Mouse (Mus musculus): Measurements from ENCODE around the gene Dnase1l2. TPM values are rescaled to one million over a fixed set of nuclear protein-coding genes. Genes with fewer than 3 reads are reported as not detected.
A peak's percentile ranks its signal among the peaks of the same experiment; 100 is the strongest.
"Not testable (repeated sequence)": the region's sequence is repeated elsewhere in the genome, so short reads cannot be mapped to it uniquely, and the experiment has no call there.

The Dnase1l2 gene
- total RNA-seq, 2 experiments from 2014 or later, result 0.49 to 0.99 TPM

DNA sequence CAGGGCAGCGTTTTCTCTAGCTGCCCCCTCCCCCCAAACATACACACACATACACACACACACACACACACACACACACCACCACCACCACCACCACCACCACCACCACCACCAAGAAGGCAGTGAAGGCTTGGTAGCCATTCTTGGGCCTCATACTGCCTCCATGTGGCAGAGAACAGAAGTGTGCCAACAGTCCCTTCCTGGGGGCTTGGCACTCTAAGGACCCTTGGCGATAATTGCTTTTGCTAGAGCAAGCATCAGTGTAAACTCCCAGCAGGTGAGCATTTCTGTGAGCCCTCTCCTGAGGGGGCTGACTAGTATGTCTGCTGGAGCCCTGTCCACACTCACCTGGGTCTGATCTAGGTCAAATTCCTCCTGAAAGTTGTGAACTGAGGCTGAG lies 1.8 kb downstream of the Dnase1l2 start:
- intact Hi-C loops (cut with DNase I), result no loop called here

DNA sequence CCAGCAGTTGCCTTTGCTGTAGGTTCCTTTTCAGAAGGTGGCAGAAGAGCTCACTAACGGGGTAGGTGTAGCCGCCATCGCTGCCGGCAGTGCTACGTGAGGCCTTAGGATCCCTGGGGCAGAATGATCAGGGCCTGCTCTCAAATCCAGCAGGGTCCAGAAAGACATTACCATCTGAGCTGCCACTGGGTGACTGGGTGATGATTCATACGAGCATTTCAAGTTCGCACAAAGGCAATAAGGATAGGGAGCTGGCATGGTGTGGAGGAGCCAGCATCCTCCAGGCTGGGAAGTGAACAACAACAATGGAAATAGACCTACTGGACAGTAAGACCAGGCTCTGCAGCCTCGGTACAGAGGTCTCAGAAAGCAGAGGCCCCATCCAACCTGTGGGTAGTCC lies 2.5 kb downstream of the Dnase1l2 start:
- intact Hi-C loops (cut with DNase I), result no loop called here
- no peak for DNase-seq

More for the DNA sequence above, 1.8 kb downstream of the Dnase1l2 start:
- DNase-seq, result no peak

DNA sequence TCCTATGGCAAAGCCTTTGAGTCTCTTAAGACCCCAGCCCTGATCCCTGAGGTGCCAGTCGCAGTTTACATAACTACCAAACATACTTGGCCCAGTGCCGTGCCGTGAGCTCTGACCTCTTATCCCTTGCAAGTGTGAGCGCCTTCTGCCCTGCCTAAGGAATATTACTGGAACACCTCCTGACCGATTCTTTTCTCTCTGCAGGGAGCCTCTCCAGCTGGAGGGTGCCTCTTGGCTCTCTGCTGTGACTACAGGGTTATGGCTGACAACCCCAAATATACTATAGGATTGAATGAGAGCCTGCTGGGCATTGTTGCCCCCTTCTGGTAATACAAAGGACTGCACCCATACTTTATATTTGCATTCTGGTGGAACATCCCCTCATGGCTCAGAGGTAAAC lies 5.9 kb downstream of the Dnase1l2 start:
- intact Hi-C loops (cut with DNase I), result no loop called here
- DNase-seq, result no peak

DNA sequence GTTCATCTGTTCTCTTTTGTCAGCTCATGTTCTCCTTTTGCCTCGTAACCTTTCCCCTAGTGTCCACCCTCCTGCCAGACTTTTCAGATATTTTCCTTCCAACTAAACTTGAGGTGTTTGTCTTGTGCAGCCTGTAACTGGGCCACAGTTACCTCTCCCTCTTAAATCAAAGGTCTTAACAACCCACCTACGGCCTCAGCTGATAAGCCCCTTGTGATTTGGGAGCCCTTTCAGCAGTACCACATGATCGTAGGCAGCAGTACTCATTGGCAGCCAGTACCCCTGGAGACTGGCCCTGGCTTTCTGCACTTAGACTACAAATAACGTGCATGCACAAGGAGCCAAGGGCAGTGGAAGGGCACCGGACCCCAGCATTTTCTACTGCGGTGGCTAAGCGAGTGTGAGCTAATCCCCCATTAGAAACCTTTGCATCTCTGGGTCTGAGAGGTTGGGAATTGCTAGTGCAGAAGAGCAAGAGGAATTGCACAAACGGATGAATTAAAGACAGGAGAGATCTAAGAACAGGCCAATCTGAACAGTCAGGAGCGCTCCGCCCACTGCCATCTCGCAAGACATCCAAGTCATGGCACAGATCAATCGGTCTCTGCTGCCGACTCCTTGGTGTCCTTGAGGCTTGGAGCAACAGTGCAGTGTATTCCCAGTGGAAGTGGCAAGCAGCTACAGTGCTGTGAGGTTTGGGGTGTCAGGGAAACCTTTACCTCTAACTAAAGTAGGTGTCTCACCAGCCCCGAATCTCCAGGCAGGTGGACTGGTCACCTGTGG lies 13.5 kb downstream of the Dnase1l2 start:
- no peak for DNase-seq
- intact Hi-C loops (cut with DNase I), result no loop called here

DNA sequence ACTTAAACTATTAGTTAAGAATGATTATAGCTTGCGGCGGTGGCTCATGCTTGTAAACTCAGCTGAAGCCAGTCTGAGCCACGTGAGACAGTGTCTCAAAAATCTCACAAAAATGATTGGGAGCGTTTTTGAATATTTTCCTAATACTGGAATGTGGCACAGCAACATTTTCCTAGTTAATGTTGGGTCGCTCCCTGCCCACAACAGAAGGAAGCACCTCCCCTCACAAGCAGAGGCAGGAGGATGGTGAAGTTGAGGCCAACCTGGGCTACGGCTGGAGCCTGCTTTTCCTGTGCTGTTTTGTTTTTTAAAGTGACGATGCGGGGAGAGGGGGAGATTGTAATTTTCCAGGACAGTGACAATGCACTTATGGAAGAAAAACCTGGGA lies 15.7 kb downstream of the Dnase1l2 start:
- no peak for DNase-seq
- intact Hi-C loops (cut with DNase I), result no loop called here

DNA sequence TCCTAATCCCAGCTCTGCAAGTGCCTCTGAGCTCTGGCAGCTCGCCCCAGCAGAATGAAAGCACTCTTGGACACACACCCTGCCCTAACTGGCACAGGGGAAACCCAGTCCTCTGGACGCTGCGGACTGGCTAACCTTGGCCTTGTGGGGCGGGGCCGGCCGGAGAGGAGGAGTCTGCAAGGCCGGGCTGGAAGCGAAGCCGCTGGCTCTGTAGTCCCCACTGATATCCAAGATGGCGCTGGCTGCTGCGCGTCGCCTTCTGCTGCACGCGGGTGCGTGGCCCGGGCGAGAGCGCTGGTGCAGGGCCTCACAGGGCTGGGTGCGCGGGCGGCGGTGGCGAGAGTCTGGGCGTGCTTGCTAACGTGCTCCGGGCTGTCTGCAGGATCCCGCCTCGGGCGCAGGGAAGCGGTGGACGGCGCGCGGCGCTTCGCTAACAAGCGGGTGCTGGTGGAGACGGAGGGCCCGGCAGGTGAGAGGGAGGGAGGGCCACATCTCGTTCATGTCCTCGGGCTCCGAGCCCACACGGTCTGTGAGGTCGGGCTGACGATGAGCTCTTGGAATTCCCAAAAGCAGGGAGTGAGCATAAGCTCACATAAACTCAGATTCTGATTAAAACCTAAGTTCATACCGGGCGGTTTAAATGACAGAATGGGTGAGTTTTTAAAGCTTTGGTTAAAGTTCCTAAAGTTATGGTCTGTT lies 16.3 kb downstream of the Dnase1l2 start, which contains the start of gene Eci1:
Gene Eci1 (plus strand): TSS at position 171 of the 699 bp plus-strand sequence.
- intact Hi-C loops (cut with DNase I), result no loop called here
- DNase-seq, result peak; percentile 91 to 97

DNA sequence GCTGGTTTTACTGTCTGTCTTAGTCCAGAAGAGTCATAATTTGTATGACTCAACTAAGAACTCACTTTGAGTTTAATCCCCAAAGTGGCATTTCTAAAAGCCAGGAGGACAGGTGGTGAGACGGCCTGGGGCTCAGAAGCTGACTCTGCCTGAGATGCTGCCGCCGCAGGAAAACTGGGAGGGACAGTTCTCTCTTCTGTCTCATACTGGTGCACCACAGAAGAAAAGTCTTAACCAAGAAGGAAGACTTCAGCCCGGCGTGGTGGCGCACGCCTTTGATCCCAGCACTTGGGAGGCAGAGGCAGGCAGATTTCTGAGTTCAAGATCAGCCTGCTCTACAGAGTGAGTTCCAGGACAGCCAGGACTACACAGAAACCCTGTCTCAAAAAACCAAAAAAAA lies 17.0 kb downstream of the Dnase1l2 start:
- intact Hi-C loops (cut with DNase I), result no loop called here
- DNase-seq, result no peak

DNA sequence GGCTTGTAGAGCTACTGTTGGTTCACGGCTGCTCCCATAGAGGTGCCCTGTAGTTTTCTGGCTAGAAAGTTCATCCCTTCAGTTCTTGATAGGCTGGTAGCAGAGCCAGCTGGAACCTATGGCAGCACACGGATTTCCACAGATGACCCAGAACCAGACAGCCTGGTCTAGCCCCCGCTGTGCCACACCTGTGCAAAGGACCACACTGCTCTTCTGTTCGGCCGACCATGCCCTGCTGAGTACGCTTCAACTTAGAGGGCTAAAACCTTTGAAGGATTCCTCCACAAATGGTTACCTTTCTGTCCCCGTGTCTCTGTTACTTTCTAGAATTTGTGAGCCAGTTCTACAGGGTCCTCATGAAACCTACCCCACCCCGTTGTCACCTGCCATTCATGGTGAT lies 17.6 kb downstream of the Dnase1l2 start:
- intact Hi-C loops (cut with DNase I); DNase-seq: not testable (repeated sequence)

DNA sequence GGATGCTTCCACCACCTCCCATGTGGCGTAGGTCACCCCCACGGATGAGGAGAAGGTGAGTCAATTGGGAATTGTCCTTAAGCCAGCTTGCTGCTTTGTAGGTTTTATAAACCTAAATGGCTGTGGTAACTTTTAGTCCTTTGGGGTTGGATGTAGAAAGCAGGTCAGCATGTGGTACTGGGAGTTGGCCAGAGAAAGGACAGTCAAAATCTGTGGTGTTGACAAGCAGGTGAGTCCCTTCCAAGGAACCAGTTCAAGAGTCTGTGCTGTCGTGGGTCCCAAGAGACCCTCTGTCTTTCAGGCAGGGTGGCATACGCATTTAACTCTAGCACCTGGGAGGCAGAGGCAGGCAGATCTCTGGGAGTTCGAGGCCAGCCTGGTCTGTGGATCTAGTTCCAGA lies 18.4 kb downstream of the Dnase1l2 start:
- intact Hi-C loops (cut with DNase I), result no loop called here
- DNase-seq, result no peak

DNA sequence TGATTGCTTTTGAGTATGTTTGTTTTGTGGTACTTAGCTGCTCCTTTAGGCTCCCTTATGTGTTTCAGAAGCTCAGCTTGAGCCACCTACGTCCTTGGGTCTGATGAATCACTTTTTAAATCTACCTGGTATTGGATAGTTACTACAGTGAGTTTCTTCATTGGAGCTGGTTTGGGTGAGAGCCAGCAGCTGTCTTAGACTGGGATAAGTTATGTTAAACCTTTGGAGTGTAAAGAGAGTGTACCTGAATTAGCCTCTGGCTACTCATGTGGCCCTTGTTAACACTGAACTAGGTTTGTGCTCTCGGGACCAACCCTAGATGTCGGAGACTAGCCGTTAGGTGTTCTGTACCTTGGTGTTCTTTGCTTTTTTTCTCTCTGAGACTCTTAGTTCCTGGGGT lies 19.8 kb downstream of the Dnase1l2 start:
- no peak for DNase-seq
- intact Hi-C loops (cut with DNase I), result no loop called here

DNA sequence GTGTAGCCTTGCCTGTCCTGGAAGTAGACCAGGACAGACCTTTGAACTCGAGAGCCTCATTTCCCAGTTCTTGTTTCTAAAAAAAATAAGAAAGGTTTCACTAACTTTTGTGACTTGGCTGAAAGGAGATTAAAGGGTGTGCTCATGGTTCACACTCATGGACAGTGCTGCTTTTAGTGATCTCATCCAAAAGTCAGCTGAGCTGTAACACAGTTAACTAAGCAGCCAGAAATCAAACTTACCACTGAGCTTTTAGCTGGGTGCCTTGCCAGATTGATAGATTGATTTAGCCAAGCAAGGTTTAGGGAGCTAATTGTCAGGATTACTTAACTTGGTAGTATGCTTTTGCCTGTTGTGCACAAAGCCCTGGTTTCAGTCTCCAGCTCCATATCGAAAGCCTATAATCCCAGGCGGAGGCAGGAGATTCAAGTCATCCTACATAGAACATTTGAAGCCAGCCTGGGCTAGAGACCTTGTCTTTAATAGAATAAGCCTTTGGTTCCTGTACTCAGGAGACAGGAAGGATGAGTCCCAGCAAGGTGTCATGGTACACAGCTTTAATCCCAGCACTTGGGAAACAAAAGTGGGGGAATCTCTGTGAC lies 26.8 kb downstream of the Dnase1l2 start:
- no peak for DNase-seq
- intact Hi-C loops (cut with DNase I), result no loop called here

DNA sequence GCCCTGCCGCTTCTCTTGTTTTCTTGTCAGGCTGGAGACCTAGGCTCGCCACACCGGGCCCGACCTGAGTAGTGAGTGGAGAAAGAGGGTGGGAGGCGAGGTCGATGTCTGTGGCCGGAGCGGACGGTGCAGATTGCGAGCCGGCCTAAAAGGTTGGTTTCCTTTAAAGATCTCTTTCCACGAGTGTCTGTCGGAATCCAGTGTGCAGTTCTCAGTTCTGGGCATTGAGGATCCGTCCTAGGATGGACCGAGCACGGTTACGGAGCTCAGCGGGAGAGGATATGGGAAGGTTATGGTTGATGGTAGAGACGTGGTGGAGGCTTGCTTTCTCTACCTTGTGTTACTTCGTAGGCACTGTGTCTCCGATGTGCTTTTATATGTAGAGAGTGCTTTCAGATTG lies 27.9 kb downstream of the Dnase1l2 start:
- no peak for DNase-seq
- intact Hi-C loops (cut with DNase I), result no loop called here

DNA sequence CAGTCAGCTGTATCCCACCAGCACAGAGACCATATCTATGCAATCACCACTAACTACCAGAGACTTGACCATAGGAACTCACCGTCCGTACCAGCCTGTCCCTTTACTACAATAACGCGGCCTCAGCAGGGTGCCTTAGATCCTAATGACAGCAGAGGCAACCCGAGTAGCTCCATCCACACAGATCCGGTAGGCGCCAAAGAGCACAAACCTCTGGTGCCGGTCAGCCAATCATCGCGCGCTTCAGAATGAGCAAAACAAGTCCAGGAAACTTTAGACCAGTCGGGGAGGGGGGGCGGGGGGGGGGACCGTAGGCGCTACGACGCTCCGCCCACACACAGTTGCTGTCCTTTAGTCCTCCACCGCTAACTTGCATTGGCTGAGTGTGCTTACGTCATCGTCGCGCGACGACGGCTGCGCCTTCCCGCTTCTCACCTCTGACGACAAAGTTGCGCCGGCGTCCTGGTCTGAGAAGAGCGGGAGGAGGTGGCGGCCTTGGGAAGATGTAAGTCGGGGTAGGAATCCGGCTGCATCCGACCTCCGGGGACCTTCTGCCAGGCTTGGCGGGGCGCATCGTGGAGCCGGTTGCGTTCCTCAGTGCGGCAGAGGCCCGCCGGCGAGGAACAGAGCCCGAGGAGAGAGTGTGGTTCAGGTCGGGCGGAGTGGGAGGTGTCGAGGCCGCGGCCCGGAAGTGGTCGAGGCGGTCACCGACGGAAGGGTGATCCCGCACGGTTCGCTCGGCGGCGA lies 28.5 kb downstream of the Dnase1l2 start, which contains the start of gene Rnps1:
Gene Rnps1 (plus strand): TSS at position 336 of the 747 bp plus-strand sequence.
- intact Hi-C loops (cut with DNase I), result no loop called here
- peak; percentile 90 to 91 for DNase-seq

DNA sequence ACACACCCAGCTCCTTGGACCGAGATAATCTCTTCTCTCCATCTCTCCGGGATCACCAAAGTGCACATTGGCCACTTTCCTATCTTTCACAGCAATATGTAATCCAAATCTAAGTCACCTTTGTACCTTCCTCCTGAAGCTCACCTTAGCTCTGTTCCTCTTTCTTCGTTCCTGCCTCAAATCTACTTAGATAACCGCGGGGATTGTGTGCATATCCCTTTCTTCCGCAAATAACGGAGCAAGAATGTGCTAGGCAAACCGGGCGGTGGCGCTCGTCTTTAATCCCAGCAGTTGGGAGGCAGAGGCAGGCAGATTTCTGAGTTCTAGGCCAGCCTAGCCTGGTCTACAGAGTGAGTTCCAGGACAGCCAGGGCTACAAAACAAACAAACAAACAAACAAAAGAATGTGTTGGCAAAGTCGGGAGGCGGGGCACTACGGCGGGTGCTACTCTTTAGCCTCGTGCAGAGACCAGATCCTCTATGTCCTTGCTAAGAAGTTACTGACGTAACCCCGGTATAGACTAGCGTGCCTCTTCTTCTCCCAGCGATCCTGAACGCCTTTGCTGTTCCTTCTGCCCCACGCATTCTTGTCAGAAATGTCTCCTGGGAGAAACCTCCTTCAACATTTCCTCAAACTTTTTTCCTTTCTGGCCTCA lies 29.2 kb downstream of the Dnase1l2 start:
- no peak for DNase-seq
- intact Hi-C loops (cut with DNase I), result no loop called here

DNA sequence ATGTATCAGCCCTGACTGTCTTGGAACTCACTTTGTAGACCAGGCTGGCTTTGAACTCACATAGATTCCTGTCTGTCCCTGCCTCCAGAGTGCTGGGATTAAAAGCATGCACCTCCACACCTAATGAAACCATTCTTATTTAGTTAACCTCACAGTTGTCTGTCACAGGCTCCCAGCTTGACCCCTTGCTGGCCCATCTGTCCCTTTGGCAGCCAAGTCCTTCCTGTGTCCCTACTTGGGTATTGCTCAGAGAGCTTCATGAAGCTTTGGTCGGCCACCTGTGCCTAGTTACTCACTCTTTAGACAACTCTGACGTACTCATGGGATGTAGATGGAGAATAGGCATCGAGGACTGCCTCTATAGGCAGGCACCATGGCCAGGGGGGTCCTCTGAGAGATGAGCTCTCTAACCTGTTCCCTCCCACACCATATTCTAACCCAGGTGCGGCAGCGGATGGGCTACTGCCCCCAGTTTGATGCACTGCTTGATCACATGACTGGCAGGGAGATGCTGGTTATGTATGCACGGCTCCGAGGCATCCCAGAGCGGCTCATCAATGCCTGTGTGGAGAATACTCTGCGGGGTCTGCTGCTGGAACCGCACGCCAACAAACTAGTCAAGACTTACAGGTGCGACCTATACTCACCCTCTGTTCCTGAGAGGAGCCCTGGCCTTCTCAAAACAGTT lies 35.6 kb downstream of the Dnase1l2 start:
- no peak for DNase-seq
- intact Hi-C loops (cut with DNase I), result no loop called here

DNA sequence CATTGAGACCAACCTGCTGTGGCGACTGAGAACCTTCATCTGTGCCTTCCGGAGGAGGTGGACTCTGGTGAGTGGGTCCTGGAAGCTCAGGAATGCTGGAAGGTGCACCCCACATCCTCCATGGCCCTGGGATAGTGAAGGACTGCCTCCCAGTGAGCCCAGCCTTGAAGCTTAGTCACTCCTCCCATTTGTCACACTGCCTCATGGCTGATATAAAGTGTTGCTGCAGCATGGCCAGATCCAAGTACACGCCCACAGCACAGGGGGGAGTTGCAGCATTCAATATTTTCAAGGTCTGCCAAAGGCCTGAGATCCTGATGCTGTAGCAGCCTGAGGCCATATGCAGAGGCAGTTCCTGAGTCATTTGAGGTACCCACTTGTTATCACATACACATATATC lies 40.5 kb downstream of the Dnase1l2 start:
- no peak for DNase-seq
- intact Hi-C loops (cut with DNase I), result no loop called here

DNA sequence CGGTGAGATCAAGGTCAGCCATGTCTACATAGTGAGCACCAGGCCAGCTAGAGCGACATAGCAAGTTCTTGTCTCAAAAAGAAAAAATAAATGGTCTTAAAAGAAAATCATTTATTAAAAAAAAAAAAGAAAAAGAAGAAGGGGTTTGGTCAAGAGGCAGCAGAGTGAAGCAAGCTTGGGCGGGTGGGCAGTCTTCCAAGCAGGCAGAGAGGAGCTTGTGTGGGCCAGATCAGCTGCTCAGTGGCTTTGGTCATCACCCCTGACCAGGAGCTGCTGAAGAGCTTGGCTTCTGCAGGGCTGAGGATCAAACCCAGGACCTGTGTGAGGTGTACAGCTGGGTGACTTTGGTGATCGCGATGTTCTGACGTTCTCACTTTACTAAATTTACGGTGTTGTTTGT lies 48.4 kb downstream of the Dnase1l2 start:
- intact Hi-C loops (cut with DNase I), result no loop called here
- no peak for DNase-seq

DNA sequence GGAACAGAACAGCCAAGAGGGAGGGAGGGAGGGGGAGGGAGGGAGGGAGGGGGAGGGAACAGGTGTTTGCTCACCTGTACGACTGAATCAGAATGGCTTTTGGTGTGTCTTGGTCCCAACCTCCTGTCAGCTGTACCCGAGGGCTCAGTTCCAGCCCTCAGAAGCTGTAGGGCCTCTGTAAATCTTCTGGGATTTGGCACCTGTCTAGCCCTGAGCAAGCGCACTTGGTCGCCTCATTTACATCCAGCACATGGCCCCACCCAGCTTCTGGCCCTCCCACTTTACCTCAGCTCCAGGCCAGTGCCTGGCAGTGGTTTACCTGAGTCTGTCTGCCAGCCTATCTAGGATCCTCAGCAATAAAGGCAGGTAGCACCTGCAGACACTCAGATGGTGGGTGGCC lies 49.4 kb downstream of the Dnase1l2 start:
- no peak for DNase-seq
- intact Hi-C loops (cut with DNase I), result no loop called here

DNA sequence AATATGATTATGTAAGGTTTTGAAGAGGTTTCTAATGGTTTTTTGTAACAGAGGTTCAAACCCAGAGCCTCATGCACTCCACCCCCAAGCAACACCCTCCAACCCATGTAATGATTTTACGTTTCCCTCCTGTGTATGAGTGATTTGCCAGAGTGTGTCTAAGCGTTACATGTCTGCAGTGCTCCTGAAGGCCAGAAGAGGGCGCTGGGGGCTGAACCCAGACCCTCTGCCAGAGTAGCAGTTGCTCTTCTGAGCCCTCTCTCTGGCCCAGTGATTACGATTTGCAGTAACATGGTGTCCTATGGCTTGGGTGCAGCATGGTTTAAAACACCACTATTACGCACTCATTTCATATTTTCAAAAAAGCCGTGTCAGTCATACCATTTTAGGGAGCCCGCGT lies 51.8 kb downstream of the Dnase1l2 start:
- no peak for DNase-seq
- intact Hi-C loops (cut with DNase I), result no loop called here
